Mouse (Mus musculus) brain, embryonic 14.5 days (tissue): Measurements from ENCODE around the gene Vps13c. TPM values are rescaled to one million over a fixed set of nuclear protein-coding genes. Genes with fewer than 3 reads are reported as not detected.

ENCODE experiments used
- DNase-seq: peaks from one replicate; pipeline ENCODE4 v3.0.0-alpha.2; 2011; ENCODE audit warnings: low read depth
- CTCF ChIP-seq: fragments of 200-500 bp; IDR thresholded peaks from 2 replicates; pipeline ENCODE4 v1.5.1; 2012; ENCODE audit warnings: inconsistent platforms, mild to moderate bottlenecking, moderate library complexity, borderline replicate concordance; ENCODE audit not compliant: insufficient read depth, insufficient read length; ENCODE audit errors: extremely low read depth
- POLR2A ChIP-seq: fragments of 200-500 bp; IDR thresholded peaks from 2 replicates; pipeline ENCODE4 v1.6.1; 2012; ENCODE audit warnings: mild to moderate bottlenecking, inconsistent platforms, borderline replicate concordance; ENCODE audit not compliant: poor library complexity, insufficient read depth, insufficient read length, severe bottlenecking; ENCODE audit errors: extremely low read depth
- polyA plus RNA-seq: library from polyadenylated mRNA; depleted of rRNA; stranded (reverse); fragments of >200 nt; gene quantifications from 2 replicates; pipeline ENCODE4 v1.2.3, GENCODE M21; 2012

Vps13c gene
- polyA plus RNA-seq, 1 experiment = 20.7 TPM

DNA sequence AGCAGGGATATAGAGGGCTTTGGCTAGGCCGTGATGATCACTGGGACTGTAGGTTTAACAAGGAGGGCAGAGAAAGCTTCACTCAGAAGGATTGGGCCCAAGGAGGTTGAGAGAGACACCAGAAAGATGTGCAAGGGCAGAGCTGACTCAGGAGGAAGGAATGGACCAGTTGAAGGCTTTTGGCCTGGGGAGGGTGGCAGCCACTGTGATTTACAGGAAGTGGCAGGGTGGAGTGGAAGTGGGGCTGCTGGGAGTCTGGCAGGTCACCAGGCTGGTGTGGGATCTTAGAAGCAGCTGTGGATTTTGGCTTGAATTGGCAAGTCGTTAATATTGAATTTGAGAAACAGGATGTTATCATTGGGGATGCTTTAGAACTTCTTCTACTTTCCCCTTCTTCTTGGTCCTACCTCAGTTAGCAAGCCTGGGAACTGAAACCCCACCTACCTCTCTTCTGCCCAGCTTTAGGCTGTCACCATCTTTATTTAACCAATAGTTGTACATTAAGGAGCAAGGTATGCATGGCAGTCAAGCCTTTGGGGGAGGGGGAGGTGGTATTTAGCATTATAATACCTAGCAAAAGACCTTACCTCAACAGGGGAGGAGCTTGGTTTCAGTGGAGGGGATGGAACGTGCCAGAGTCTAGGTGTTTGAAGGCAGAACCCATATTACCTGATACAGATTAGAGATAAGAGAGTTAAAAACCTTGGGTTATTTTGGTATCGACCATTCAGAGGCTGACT lies 47.0 kb downstream of the Vps13c start:
- TF ChIP-seq CTCF (no peak), POLR2A (no peak)
- no peak for DNase-seq

DNA sequence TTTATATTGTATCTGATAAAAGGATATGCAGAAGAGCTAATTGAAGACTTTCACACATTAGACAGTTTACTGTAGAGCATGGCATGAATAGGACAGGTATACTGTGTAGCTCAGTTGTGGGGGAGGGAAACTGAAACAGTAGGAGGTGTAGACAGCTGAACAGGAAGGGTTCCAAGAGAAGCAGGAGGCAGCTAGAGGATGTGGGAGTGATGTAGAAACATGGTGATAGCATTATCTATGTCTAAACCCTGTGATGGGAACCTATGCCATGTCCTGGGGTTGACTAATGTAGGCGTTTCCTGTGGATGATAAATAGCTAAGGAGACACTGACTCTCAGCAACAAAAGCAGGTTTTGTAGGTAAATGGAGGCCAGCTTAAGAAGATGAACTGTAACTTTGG lies 53.3 kb downstream of the Vps13c start:
- no peak for DNase-seq
- no peak for TF ChIP-seq POLR2A
- no peak for TF ChIP-seq CTCF

DNA sequence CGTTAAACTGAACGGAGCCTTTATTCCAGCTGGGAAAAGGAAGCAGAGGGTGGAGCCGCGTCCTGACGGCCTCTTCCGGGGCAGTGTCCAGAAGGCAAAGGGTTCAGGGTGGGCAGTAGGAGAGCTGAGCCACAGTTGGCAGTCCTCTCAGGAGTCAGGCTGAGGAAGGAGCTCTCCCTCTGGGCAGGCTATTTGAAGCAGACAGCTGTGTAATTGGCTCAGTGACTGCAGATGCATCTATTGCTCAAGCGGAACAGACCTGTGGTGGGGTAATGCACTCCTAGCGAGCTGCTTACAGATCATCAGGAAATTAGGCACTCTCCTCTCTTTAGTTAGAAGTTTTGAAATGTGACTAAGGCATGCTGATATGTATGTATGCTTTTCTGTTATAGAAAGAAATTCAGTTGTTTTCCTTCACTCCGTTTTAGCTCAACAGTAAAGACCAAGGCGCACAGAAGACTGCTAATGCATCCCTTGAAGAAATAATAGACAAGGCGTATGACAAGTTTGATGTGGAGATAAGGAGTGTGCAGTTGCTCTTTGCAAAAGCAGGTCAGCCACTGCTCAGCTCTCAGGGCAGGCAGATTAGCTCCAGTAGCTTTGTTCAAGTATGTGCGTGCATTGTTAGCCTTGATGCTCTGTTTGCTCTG lies 56.6 kb downstream of the Vps13c start:
- TF ChIP-seq POLR2A (no peak), CTCF (no peak)
- DNase-seq = peak; percentile 32

DNA sequence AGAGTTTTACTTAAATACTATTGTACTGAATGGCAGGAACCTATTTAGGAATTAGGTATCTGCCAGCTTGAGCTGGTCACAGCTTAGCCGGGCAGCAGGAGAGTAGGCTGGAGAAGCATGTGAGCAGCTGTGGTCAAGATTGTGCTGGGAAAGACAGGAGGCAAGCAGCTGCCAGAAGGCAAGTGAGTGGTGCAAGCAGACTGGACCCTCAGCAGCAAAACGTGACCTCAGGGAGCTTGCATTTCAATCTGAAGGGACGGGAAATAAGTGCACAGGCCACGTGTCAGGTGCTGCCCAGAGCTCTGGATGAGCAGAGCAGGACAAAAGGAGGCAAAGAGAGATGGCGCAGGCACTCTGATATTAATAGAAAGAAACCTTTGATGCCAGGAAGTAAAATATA lies 60.2 kb downstream of the Vps13c start:
- no peak for DNase-seq
- no peak for TF ChIP-seq CTCF
- no peak for TF ChIP-seq POLR2A

DNA sequence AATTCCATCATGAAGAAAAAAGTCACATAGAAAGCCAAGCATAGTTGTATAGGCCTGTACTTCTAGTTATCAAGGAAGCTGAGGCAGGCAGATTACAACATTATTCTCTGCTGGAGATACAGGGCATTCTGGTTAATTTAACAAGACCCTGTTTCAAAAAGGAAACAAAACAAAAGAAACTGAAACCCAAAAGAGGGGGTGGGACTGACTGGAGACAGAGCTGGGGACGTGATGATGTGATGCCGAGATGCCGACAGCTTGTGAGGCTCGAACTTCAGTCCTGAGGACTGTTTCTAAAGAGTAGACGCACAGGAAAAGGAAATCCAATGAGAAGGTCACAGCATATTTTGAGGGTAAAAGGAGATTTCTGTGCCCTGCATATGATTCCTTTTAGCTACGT lies 64.2 kb downstream of the Vps13c start:
- TF ChIP-seq POLR2A = no peak
- no peak for TF ChIP-seq CTCF
- DNase-seq = no peak

DNA sequence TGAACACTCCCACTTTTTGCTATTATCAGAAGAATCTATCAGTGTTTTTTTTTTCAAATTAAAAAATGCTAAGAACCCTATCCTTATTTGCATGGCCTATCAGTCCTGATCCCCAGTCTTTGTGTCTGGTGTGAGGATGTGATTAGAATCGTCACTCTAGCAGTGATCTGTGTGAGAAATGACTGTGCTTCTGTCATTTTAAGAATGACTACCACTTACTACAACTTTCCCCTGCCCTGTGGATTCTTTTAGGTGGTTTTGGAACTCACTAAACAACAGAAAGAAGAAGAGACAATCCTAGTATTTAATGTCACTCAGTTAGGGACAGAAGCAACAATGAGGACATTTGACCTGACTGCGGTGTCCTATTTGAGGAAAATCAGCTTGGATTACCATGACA lies 65.3 kb downstream of the Vps13c start:
- TF ChIP-seq CTCF = no peak
- DNase-seq = no peak

DNA sequence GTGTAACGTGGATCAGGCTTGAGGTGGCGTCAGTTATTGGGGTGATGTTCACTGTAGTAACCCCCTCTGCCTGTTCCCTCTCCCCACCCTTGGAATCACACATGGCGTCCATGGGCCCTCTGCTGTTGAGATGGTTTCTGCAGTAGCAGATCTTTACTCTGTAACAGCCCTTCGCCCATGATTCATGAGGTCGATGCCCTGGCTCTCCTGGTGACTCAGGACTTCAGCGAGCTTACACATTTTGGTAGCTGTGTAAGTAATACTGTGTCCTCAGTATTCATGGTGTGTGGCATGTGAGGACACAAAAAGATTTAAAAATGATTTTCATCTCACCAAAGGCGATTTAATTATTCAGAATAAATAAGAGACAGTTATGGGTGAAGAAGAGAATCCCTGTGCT lies 74.5 kb downstream of the Vps13c start:
- TF ChIP-seq POLR2A = no peak
- TF ChIP-seq CTCF = no peak
- no peak for DNase-seq

DNA sequence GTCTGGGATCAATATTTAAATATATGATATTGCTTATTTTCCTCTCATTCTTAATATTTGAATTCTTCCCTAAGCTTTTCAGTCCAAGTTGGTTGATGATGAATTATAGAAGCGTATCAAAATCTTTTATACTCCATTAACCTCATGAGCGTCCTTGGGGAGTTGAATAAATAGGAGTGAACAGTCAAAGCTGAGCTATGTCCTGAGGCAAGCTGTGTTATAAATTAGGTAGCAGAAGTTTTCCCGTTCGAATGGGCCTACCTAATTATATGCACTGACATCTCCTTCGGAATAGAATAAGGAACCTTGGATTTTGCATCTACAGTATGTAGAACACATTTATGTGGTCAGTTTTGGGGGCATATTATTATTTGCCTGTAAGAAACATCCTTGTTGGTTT lies 82.2 kb downstream of the Vps13c start:
- peak; percentile 22 for DNase-seq
- TF ChIP-seq CTCF = no peak
- TF ChIP-seq POLR2A = no peak

DNA sequence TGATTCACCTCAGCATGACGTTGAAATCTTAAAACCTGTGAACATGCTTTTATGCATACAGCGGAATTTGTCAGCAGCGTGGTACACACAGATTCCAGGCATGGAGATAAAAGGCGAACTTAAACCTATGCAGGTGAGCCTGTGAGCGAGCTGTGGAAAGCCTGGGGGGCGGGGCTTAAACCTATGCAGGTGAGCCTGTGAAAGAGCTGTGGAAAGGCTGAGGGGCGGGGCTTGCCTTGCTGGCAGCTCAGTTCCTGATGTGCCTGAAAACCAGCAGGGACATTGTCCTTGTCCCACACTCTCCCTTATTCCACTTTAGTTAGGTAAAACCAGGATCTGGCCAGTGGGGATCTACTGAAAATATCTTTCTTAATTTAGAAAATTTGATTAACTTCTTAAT lies 90.4 kb downstream of the Vps13c start:
- no peak for DNase-seq
- TF ChIP-seq POLR2A (no peak), CTCF (no peak)

DNA sequence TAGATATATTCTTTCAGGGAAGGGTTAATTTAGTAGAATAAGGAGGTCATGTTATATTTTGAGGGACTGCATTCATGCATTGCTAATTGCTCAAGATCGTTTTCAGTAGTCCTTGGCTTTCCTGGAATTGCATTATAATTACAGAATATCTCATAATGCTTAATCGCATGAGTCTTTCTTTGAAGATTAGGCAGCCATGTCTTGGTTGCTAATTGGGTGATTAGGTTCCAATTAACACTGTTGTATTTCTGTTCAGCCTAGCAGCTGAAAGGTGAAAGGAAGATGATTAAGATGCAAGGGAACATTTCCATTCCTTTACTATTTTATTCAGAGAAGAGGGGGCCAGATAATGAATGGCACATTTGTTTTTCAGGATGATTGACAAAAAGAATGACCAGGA lies 97.1 kb downstream of the Vps13c start:
- peak; percentile 88 for DNase-seq
- TF ChIP-seq POLR2A (no peak), CTCF (no peak)

DNA sequence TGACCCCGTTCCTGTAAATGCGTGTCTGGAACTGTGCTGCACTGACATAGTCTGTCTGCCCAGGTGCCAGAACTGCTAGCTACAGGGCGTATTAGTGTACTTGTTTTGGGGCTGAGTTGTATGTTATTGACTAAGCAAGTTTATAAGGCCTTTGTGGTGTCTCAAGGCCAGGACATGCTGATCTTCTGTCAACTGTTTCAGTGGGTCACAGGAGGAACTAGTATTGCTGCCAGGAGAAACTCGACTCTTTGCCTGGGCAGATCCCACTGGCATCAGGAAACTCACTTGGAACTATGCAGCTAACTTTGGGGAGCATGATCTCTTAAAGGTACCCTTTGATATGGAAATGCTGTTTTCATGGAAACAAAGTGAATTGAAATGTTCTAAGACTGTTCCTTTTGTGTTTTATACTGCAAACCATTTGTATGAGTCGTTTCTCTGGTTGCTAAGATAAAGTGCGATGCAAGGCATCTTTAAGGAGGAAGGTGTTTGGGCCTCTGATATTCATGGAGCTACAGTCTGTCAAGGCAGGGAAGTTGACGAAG lies 115.3 kb downstream of the Vps13c start:
- TF ChIP-seq CTCF (no peak), POLR2A (no peak)

DNA sequence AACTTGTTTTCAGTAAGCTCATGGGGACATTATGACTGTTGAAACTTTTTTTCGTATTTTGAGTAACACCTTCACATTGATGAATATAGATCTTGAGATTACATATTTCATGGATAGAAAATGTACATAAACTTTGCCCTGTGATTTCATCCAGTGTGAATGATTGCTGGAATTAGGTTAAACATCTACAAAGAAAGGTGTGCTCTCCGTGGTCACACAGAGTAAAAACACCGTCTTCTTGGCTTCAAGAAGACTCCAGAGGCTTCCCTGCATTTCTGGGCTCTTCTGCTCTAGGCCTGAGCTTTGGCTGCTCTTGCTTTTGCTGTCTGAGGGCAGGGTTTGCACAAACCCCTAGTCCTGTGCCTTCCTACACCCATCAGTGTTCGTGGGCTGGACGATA lies 121.8 kb downstream of the Vps13c start:
- no peak for TF ChIP-seq CTCF
- no peak for TF ChIP-seq POLR2A
- no peak for DNase-seq

More for the DNA sequence above, 115.3 kb downstream of the Vps13c start:
- DNase-seq = no peak
